Mouse (Mus musculus) sigmoid colon, adult 10 weeks (tissue): Measurements from ENCODE around the gene Irf1. TPM values are rescaled to one million over a fixed set of nuclear protein-coding genes. Genes with fewer than 3 reads are reported as not detected.

Experiments
- polyA plus RNA-seq: library from polyadenylated mRNA; stranded (reverse); fragments of 350-450 nt; fragmentation: Illumina TruSeq; extraction: RNeasy Lipid Tissue Mini Kit (QIAGEN cat#74804); gene quantifications from one replicate; pipeline ENCODE4 v1.2.3, GENCODE M21; 2014; ENCODE audit warnings: low read depth, low replicate concordance

Irf1 gene
- 27.3 TPM for polyA plus RNA-seq

GRCm38 (mm10) chr11:53769760-53770124, at the start of gene Irf1:
TSS of gene Irf1 (plus strand) at chr11:53770014.

DNA sequence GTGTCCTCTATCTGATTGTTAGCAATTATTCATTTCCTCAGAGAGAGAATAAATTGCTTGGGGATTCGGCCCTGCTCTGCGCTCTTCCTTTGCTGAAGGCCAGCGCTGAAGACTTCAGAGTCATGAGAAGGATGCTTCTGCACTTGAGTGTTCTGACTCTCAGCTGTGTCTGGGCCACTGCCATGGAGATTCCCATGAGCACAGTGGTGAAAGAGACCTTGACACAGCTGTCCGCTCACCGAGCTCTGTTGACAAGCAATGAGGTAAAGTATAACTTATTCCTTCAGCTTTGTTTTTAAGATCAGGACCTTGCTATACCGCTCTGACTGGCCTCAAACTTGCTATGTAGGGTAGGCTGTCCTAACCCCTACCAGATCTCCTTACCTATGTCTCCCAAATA, 49.1 kb upstream of the Irf1 start, which contains the start of gene Il5:
Gene Il5 (plus strand): TSS at position 80 of the 400 bp plus-strand sequence.

DNA sequence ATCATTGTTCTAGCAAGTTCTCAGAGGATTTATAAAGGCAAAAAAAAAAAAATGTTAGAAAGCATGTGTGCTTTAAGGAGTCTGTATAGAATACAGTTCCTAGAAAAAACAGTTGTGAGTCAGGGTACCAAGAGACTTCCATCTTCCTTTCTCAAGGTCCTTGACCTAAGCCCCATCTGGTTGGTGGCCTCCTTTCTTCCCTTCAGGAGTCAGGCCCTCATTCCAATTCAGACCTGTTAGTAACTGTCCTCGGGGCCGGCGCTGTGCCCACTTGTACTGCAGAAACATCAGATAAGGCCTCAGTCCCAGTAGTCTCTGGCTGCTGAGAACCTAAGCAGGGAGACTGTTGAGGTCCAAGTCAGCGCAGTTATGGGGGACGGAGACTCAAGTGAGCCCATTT, 3.3 kb downstream of the Irf1 start, which contains the start of gene Gm17334:
Gene Gm17334 (minus strand): TSS at position 101 of the 400 bp plus-strand sequence.

Other genes with a start within 250 kb of the Irf1 start
- 12.0 TPM for gene Kif3a, start 202.6 kb upstream of the Irf1 start, polyA plus RNA-seq
- gene Il4, start 151.3 kb upstream of the Irf1 start, polyA plus RNA-seq, result not detected
- gene Il13, start 135.3 kb upstream of the Irf1 start, polyA plus RNA-seq, result not detected
- gene Rad50, start 62.7 kb upstream of the Irf1 start, polyA plus RNA-seq, result 35.7 TPM
- 0.38 TPM for gene Il5, start 49.2 kb upstream of the Irf1 start, polyA plus RNA-seq
- gene Gm17334, start 3.2 kb downstream of the Irf1 start, polyA plus RNA-seq, result not detected
- 1.3 TPM for gene Gm12216, start 89.2 kb downstream of the Irf1 start, polyA plus RNA-seq
- gene Slc22a5, start 121.6 kb downstream of the Irf1 start, polyA plus RNA-seq, result 26.6 TPM
- 18.1 TPM for gene Slc22a21, start 210.3 kb downstream of the Irf1 start, polyA plus RNA-seq